Mouse (Mus musculus): Measurements from ENCODE around the gene Neurog1. TPM values are rescaled to one million over a fixed set of nuclear protein-coding genes. Genes with fewer than 3 reads are reported as not detected.

The Neurog1 gene
- polyA plus RNA-seq, 1 experiment from 2014 or later, result not detected

DNA sequence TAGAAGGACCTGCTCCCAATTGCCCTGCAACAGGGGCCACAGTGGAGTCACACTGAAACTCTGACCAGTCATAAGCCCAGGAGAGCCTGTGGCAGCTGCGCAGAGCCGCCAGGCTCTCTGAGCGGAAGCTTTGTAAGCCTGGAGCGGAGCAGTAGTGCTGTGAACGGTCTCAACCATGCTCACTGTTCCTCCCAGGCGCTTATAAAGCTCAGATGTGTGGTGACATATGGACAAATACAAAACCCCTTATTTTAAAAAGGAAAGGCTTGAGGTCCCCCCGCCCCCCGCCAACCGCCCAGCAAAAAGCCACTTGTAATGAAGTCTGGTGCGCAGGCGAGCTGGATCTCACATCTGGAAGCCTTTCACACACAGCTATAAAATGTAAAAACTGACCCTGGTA, 37.3 kb upstream of the Neurog1 start:
- Histone ChIP-seq H3K36me3 (ENCODE audit: control insufficient read depth, insufficient read depth, low read length) (no peaks in the 10 kb centered on the region), H3K4me1 (ENCODE audit: control insufficient read depth in 2 of 2, insufficient read depth in 2 of 2, low read length in 2 of 2) (no peaks in the 10 kb centered on the region), H3K4me3 (ENCODE audit: control insufficient read depth in 1 of 2, insufficient read depth in 1 of 2, low read depth in 1 of 2, low read length in 2 of 2) (no peak overlapping the region), H3K9ac (ENCODE audit: low read length) (no peak overlapping the region), H3K27me3 (ENCODE audit: control insufficient read depth, insufficient read depth, low read length) (peaks cover 70% of the 10 kb centered on the region), H3K4me2 (ENCODE audit: low read length) (no peak overlapping the region), H3K27ac (replicated peaks in 1 of 2; ENCODE audit: control insufficient read depth in 1 of 2, insufficient read depth in 1 of 2, low read depth in 2 of 2, low read length in 2 of 2) (no peak overlapping the region), H3K9me3 (ENCODE audit: control insufficient read depth, low read length) (no peaks in the 10 kb centered on the region)
- WGBS, result 70% methylated on average over 11 of the region's 11 CpGs
- ATAC-seq (ENCODE audit: insufficient number of reproducible peaks, insufficient read depth, low FRiP score, low read depth), result no peak

- Histone ChIP-seq H3K27me3 (ENCODE audit: control insufficient read depth, insufficient read depth, low read length) (peaks cover 64% of the 10 kb centered on the region), H3K36me3 (ENCODE audit: control insufficient read depth, insufficient read depth, low read length) (no peaks in the 10 kb centered on the region), H3K27ac (replicated peaks in 1 of 2; ENCODE audit: control insufficient read depth in 1 of 2, insufficient read depth in 1 of 2, low read depth in 2 of 2, low read length in 2 of 2) (no peak overlapping the region), H3K9me3 (ENCODE audit: control insufficient read depth, low read length) (no peaks in the 10 kb centered on the region), H3K4me2 (ENCODE audit: low read length) (no peak overlapping the region), H3K9ac (ENCODE audit: low read length) (no peak overlapping the region), H3K4me1 (ENCODE audit: control insufficient read depth in 2 of 2, insufficient read depth in 2 of 2, low read length in 2 of 2) (no peaks in the 10 kb centered on the region), H3K4me3 (ENCODE audit: control insufficient read depth in 1 of 2, insufficient read depth in 1 of 2, low read depth in 1 of 2, low read length in 2 of 2) (no peak overlapping the region)
- WGBS, result 49% methylated on average over 4 of the region's 4 CpGs
- no peak for ATAC-seq (ENCODE audit: insufficient number of reproducible peaks, insufficient read depth, low FRiP score, low read depth)
Observed at GRCm38 (mm10) chr13:56288601-56289000, 36.6 kb upstream of the Neurog1 start.

DNA sequence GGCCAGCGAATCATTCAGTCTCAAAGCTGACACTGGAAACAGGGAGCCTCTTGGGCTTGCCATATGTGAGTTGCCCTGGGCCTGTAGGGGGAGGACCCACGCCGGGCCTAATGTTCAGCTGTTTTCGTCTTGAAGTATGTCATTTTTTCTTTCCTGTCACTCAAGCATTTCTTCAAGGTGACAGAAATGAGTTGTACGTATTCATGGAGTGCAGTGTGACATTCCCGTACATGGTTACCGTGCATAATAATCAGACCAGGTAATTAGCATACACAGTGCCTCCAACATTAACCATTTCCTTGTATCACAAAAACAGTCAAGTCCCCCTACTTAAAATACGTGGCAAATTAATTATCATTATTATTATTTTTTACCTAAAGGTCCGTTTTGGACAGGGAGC, 35.1 kb upstream of the Neurog1 start:
- H3K4me2 ChIP-seq (ENCODE audit: low read length), result no peak overlapping the region
- ATAC-seq (ENCODE audit: insufficient number of reproducible peaks, insufficient read depth, low FRiP score, low read depth), result no peak
- H3K27me3 ChIP-seq (ENCODE audit: control insufficient read depth, insufficient read depth, low read length), result peaks cover 49% of the 10 kb centered on the region
- H3K9ac ChIP-seq (ENCODE audit: low read length), result no peak overlapping the region
- H3K4me3 ChIP-seq (ENCODE audit: control insufficient read depth in 1 of 2, insufficient read depth in 1 of 2, low read depth in 1 of 2, low read length in 2 of 2), result no peak overlapping the region
- no peaks in the 10 kb centered on the region for H3K4me1 ChIP-seq (ENCODE audit: control insufficient read depth in 2 of 2, insufficient read depth in 2 of 2, low read length in 2 of 2)
- H3K27ac ChIP-seq (replicated peaks in 1 of 2; ENCODE audit: control insufficient read depth in 1 of 2, insufficient read depth in 1 of 2, low read depth in 2 of 2, low read length in 2 of 2), result no peak overlapping the region
- H3K36me3 ChIP-seq (ENCODE audit: control insufficient read depth, insufficient read depth, low read length), result no peaks in the 10 kb centered on the region
- WGBS, result 70% methylated on average over 9 of the region's 9 CpGs
- no peaks in the 10 kb centered on the region for H3K9me3 ChIP-seq (ENCODE audit: control insufficient read depth, low read length)

DNA sequence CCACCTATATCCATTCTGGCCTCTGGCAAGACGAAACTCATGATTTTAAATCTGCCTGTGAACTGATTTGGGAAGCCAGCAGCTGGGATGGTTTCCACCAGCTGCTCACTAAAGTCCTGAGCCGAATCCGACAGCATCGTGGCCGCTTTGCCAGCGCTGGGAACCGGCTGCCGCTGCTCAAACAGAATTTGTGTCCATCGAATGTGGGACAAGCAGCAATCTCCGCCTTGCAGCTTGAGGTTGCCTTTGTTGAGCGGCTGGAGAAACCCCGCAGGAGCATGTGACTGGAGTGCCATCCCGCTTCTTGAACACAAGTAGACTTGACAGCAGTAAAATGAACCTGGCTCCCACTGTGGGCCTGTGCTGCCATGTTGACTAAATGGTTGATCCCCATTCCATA, 31.4 kb upstream of the Neurog1 start:
- Histone ChIP-seq H3K4me2 (ENCODE audit: low read length) (no peak overlapping the region), H3K4me1 (ENCODE audit: control insufficient read depth in 2 of 2, insufficient read depth in 2 of 2, low read length in 2 of 2) (no peaks in the 10 kb centered on the region), H3K4me3 (ENCODE audit: control insufficient read depth in 1 of 2, insufficient read depth in 1 of 2, low read depth in 1 of 2, low read length in 2 of 2) (no peak overlapping the region), H3K9ac (ENCODE audit: low read length) (no peak overlapping the region), H3K27me3 (ENCODE audit: control insufficient read depth, insufficient read depth, low read length) (peaks cover 17% of the 10 kb centered on the region), H3K27ac (replicated peaks in 1 of 2; ENCODE audit: control insufficient read depth in 1 of 2, insufficient read depth in 1 of 2, low read depth in 2 of 2, low read length in 2 of 2) (no peak overlapping the region), H3K36me3 (ENCODE audit: control insufficient read depth, insufficient read depth, low read length) (no peaks in the 10 kb centered on the region), H3K9me3 (ENCODE audit: control insufficient read depth, low read length) (no peaks in the 10 kb centered on the region)
- no peak for ATAC-seq (ENCODE audit: insufficient number of reproducible peaks, insufficient read depth, low FRiP score, low read depth)
- 86% methylated on average over 13 of the region's 13 CpGs for WGBS

DNA sequence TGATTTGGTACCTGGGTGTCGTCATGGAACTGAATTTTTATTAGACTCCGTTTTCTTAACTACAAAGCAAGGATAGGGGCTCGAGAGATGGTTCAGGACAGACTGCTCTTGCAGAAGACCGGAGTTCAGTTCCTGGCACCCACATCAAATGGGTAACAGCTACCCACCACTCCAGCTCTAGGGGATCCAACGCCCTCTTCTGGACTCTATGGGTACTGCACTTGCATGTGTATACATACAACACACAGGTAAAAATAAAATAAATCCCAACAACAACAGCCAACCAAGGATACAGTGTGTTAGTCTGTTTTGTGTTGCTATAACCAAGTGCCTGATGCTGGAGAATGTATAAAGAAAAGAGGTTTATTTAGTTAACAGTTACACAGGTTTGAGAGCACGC, 28.4 kb upstream of the Neurog1 start:
- Histone ChIP-seq H3K4me3 (ENCODE audit: control insufficient read depth in 1 of 2, insufficient read depth in 1 of 2, low read depth in 1 of 2, low read length in 2 of 2) (no peak overlapping the region), H3K4me2 (ENCODE audit: low read length) (no peak overlapping the region), H3K27ac (replicated peaks in 1 of 2; ENCODE audit: control insufficient read depth in 1 of 2, insufficient read depth in 1 of 2, low read depth in 2 of 2, low read length in 2 of 2) (no peak overlapping the region), H3K9ac (ENCODE audit: low read length) (no peak overlapping the region), H3K4me1 (ENCODE audit: control insufficient read depth in 2 of 2, insufficient read depth in 2 of 2, low read length in 2 of 2) (no peaks in the 10 kb centered on the region), H3K36me3 (ENCODE audit: control insufficient read depth, insufficient read depth, low read length) (no peaks in the 10 kb centered on the region), H3K9me3 (ENCODE audit: control insufficient read depth, low read length) (no peaks in the 10 kb centered on the region), H3K27me3 (ENCODE audit: control insufficient read depth, insufficient read depth, low read length) (peaks cover 4% of the 10 kb centered on the region; the same call in 1 of the 2 replicates)
- WGBS, result 74% methylated on average over 6 of the region's 6 CpGs
- no peak for ATAC-seq (ENCODE audit: insufficient number of reproducible peaks, insufficient read depth, low FRiP score, low read depth)

GRCm38 (mm10) chr13:56279439-56279838, 27.5 kb upstream of the Neurog1 start:
- Histone ChIP-seq H3K36me3 (ENCODE audit: control insufficient read depth, insufficient read depth, low read length) (no peaks in the 10 kb centered on the region), H3K9me3 (ENCODE audit: control insufficient read depth, low read length) (no peaks in the 10 kb centered on the region), H3K27ac (replicated peaks in 1 of 2; ENCODE audit: control insufficient read depth in 1 of 2, insufficient read depth in 1 of 2, low read depth in 2 of 2, low read length in 2 of 2) (no peak overlapping the region), H3K27me3 (ENCODE audit: control insufficient read depth, insufficient read depth, low read length) (peaks cover 4% of the 10 kb centered on the region; the same call in 1 of the 2 replicates), H3K4me2 (ENCODE audit: low read length) (no peak overlapping the region), H3K4me3 (ENCODE audit: control insufficient read depth in 1 of 2, insufficient read depth in 1 of 2, low read depth in 1 of 2, low read length in 2 of 2) (no peak overlapping the region), H3K4me1 (ENCODE audit: control insufficient read depth in 2 of 2, insufficient read depth in 2 of 2, low read length in 2 of 2) (no peaks in the 10 kb centered on the region), H3K9ac (ENCODE audit: low read length) (no peak overlapping the region)
- ATAC-seq (ENCODE audit: insufficient number of reproducible peaks, insufficient read depth, low FRiP score, low read depth), result no peak
- WGBS, result 15% methylated on average over 8 of the region's 8 CpGs

GRCm38 (mm10) chr13:56275171-56275570, 23.2 kb upstream of the Neurog1 start:
- Histone ChIP-seq H3K4me2 (ENCODE audit: low read length) (no peak overlapping the region), H3K36me3 (ENCODE audit: control insufficient read depth, insufficient read depth, low read length) (no peaks in the 10 kb centered on the region), H3K9me3 (ENCODE audit: control insufficient read depth, low read length) (peaks cover 8% of the 10 kb centered on the region), H3K27ac (replicated peaks in 1 of 2; ENCODE audit: control insufficient read depth in 1 of 2, insufficient read depth in 1 of 2, low read depth in 2 of 2, low read length in 2 of 2) (no peak overlapping the region), H3K27me3 (ENCODE audit: control insufficient read depth, insufficient read depth, low read length) (peaks cover 4% of the 10 kb centered on the region; the same call in 1 of the 2 replicates), H3K4me1 (ENCODE audit: control insufficient read depth in 2 of 2, insufficient read depth in 2 of 2, low read length in 2 of 2) (no peaks in the 10 kb centered on the region), H3K9ac (ENCODE audit: low read length) (no peak overlapping the region), H3K4me3 (ENCODE audit: control insufficient read depth in 1 of 2, insufficient read depth in 1 of 2, low read depth in 1 of 2, low read length in 2 of 2) (no peak overlapping the region)
- no peak for ATAC-seq (ENCODE audit: insufficient number of reproducible peaks, insufficient read depth, low FRiP score, low read depth)
- WGBS, result 49% methylated on average over 2 of the region's 2 CpGs

DNA sequence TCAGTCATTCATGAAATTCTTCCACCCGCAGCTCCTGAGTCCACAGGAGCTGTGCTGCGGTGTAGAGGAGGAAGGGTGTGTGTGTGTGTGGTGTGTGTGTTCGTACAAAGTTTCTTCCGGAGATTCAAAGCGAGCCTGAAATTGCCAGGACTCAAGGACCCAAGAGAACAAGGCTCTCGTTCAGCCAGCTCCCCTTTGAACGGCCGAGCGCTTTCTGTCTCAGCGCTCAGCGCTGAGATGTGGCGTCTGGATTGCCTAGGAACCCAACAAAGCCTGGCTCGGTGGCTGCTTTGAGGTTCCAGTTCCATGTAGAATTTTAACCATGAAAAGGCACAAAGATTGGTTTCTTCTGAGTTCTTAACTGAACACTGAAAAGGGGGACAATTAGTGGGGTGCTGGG, 18.2 kb upstream of the Neurog1 start:
- peaks cover 8% of the 10 kb centered on the region for H3K9me3 ChIP-seq (ENCODE audit: control insufficient read depth, low read length)
- ATAC-seq (ENCODE audit: insufficient number of reproducible peaks, insufficient read depth, low FRiP score, low read depth), result no peak
- 0 out of 2 replicates have a peak, but pooled peaks cover 7% of the 10 kb centered on the region for H3K27me3 ChIP-seq (ENCODE audit: control insufficient read depth, insufficient read depth, low read length)
- WGBS, result 57% methylated on average over 13 of the region's 13 CpGs
- H3K4me2 ChIP-seq (ENCODE audit: low read length), result no peak overlapping the region
- no peak overlapping the region for H3K4me3 ChIP-seq (ENCODE audit: control insufficient read depth in 1 of 2, insufficient read depth in 1 of 2, low read depth in 1 of 2, low read length in 2 of 2)
- no peak overlapping the region for H3K9ac ChIP-seq (ENCODE audit: low read length)
- no peak overlapping the region for H3K27ac ChIP-seq (replicated peaks in 1 of 2; ENCODE audit: control insufficient read depth in 1 of 2, insufficient read depth in 1 of 2, low read depth in 2 of 2, low read length in 2 of 2)
- H3K4me1 ChIP-seq (ENCODE audit: control insufficient read depth in 2 of 2, insufficient read depth in 2 of 2, low read length in 2 of 2), result no peaks in the 10 kb centered on the region
- H3K36me3 ChIP-seq (ENCODE audit: control insufficient read depth, insufficient read depth, low read length), result no peaks in the 10 kb centered on the region

Measured in heart, embryonic 14.5 days (tissue).